Mouse (Mus musculus) ES-E14 (cell line): Measurements from ENCODE around the gene Cbarp.

Experiments used
- CHD2 ChIP-seq: IDR thresholded peaks from 2 replicates; pipeline ENCODE4 v1.6.1; 2014; ENCODE audit warnings: mild to moderate bottlenecking, low read depth, low read length, inconsistent platforms
- ZC3H11A ChIP-seq: IDR thresholded peaks from 2 replicates; pipeline ENCODE4 v1.6.1; 2012; ENCODE audit warnings: low read depth, mild to moderate bottlenecking, inconsistent platforms, low read length, borderline replicate concordance

GRCm38 (mm10) chr10:80139439-80139775, 1.2 kb downstream of the Cbarp start:
- TF ChIP-seq ZC3H11A (no peak), CHD2 (no peak)
